Mouse (Mus musculus) C2C12 (cell line): Measurements from ENCODE around the gene Clec12b.
A peak's percentile ranks its signal among the peaks of the same experiment; 100 is the strongest.

Experiments
- CTCF ChIP-seq: IDR thresholded peaks from one replicate; pipeline ENCODE4 v1.5.1; 2011; ENCODE audit not compliant: control insufficient read depth, insufficient read depth, insufficient read length
- MAX ChIP-seq: IDR thresholded peaks from one replicate; pipeline ENCODE4 v1.6.1; 2011; ENCODE audit warnings: mild to moderate bottlenecking, control low read depth
- USF1 ChIP-seq: IDR thresholded peaks from one replicate; pipeline ENCODE4 v1.6.1; 2011; ENCODE audit warnings: low read depth, mild to moderate bottlenecking, control low read depth, moderate library complexity

GRCm38 (mm10) chr6:129423734-129424072 lies 38.0 kb upstream of the Clec12b start:
- TF ChIP-seq CTCF: peak; percentile 14
- no peak for TF ChIP-seq USF1
- TF ChIP-seq MAX: no peak
